In the genomic region with DNA sequence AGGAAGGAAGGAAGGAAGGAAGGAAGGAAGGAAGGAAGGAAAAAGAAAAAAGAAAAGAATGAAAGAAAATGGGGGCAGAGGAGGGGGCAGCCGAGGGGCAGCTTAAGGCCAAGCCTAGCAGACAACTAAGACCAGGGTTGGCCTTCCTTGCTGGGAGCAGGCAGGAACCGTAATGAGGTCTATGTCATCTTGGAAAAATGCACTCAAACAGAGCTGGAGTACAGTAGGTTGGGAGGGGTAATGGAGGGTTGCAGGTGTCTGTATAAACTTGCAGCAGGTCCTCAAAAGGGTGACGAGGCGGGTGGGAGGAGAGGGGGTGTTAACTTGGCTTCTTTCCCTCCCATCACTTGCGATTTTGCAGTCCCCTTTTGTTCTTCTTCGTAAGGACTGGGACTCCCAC, we compare ENCODE assay signal across 21 mouse cellular contexts. TPM values are rescaled to one million over a fixed set of nuclear protein-coding genes. Genes with fewer than 3 reads are reported as not detected.
A peak's percentile ranks its signal among the peaks of the same experiment; 100 is the strongest.
DNase-seq lines count a peak whose midpoint lies in the region; ATAC-seq and TF ChIP-seq lines count a peak whose summit lies in the region.
"Had no signal": no experiment of that assay in that cellular context is flagged by ENCODE, and none has a peak within 500 bp of the region (broad histone marks: within the 10 kb centered on the region; RNA-seq: fewer than 3 reads in every experiment).

No protein-coding gene starts in this region.

- no peaks in the 10 kb centered on the region for H3K4me1 ChIP-seq in intestine, embryonic 14.5 days (replicated peaks; ENCODE audit: control insufficient read depth, insufficient read depth, low read length)
- H3K4me1 ChIP-seq in intestine, postnatal 0 days (replicated peaks; ENCODE audit: control insufficient read depth, insufficient read depth, low read length) = no peaks in the 10 kb centered on the region
- H3K4me1 ChIP-seq in limb, embryonic 12.5 days (replicated peaks) = peaks cover 6% of the 10 kb centered on the region
- peaks cover 11% of the 10 kb centered on the region; the same call in 1 of the 2 replicates for H3K4me1 ChIP-seq in neural tube, embryonic 15.5 days
- H3K4me1 ChIP-seq: embryonic facial prominence, embryonic 12.5 days had no signal

- no peak for TF ChIP-seq CTCF in intestine, postnatal 0 days (IDR thresholded peaks at IDR 0.05; ENCODE audit: low read depth)

- 35% methylated on average over 6 of the region's 6 CpGs for WGBS in intestine, embryonic 14.5 days
- 61% methylated on average over 6 of the region's 6 CpGs for WGBS in intestine, postnatal 0 days
- WGBS in limb, embryonic 12.5 days = 23% methylated on average over 6 of the region's 6 CpGs
- WGBS in neural tube, embryonic 15.5 days = 42% methylated on average over 6 of the region's 6 CpGs

- H3K27ac ChIP-seq in intestine, embryonic 14.5 days (ENCODE audit: low read depth) = no peak overlapping the region
- no peak overlapping the region for H3K27ac ChIP-seq in intestine, postnatal 0 days (ENCODE audit: low read depth, low read length)
- no peak overlapping the region for H3K27ac ChIP-seq in limb, embryonic 12.5 days
- H3K27ac ChIP-seq in neural tube, embryonic 15.5 days (replicated peaks) = no peak overlapping the region
- H3K27ac ChIP-seq: embryonic facial prominence, embryonic 12.5 days; forebrain, embryonic 10.5 days; heart, embryonic 13.5 days; hindbrain, postnatal 0 days; macrophage; midbrain, embryonic 12.5 days had no signal

- no peak for ATAC-seq in intestine, embryonic 14.5 days (replicated peaks; ENCODE audit: low FRiP score, low TSS enrichment, low read depth)
- ATAC-seq in intestine, postnatal 0 days = no peak
- no peak for ATAC-seq in limb, embryonic 12.5 days (ENCODE audit: insufficient number of reproducible peaks, insufficient read depth, low FRiP score, low TSS enrichment, low read depth)
- no peak for ATAC-seq in neural tube, embryonic 15.5 days (ENCODE audit: low FRiP score)
- ATAC-seq: hindbrain, postnatal 0 days; Patski had no signal

- no peak overlapping the region for H3K4me2 ChIP-seq in intestine, embryonic 14.5 days (ENCODE audit: low read length)
- H3K4me2 ChIP-seq in intestine, postnatal 0 days (replicated peaks; ENCODE audit: low read depth) = no peak overlapping the region
- H3K4me2 ChIP-seq in limb, embryonic 12.5 days = peak overlapping the region; percentile 59; the same call in 1 of the 2 replicates
- no peak overlapping the region for H3K4me2 ChIP-seq in neural tube, embryonic 15.5 days
- H3K4me2 ChIP-seq: liver, embryonic 11.5 days had no signal

- H3K4me3 ChIP-seq in intestine, embryonic 14.5 days (ENCODE audit: low read depth, low read length) = no peak overlapping the region
- no peak overlapping the region for H3K4me3 ChIP-seq in intestine, postnatal 0 days (ENCODE audit: low read depth, low read length)
- H3K4me3 ChIP-seq in limb, embryonic 12.5 days (replicated peaks) = no peak overlapping the region
- H3K4me3 ChIP-seq in neural tube, embryonic 15.5 days (replicated peaks) = no peak overlapping the region
- H3K4me3 ChIP-seq: forebrain, embryonic 10.5 days; midbrain, embryonic 12.5 days; myocyte had no signal

- no peaks in the 10 kb centered on the region for H3K9me3 ChIP-seq in intestine, embryonic 14.5 days (ENCODE audit: control insufficient read depth, low read length)
- no peaks in the 10 kb centered on the region for H3K9me3 ChIP-seq in intestine, postnatal 0 days (ENCODE audit: control insufficient read depth)
- H3K9me3 ChIP-seq in limb, embryonic 12.5 days = no peaks in the 10 kb centered on the region
- H3K9me3 ChIP-seq in neural tube, embryonic 15.5 days (replicated peaks) = no peaks in the 10 kb centered on the region
- H3K9me3 ChIP-seq: embryonic facial prominence, embryonic 12.5 days; forebrain, embryonic 10.5 days; heart, embryonic 13.5 days; midbrain, embryonic 12.5 days had no signal

- peak; percentile 39 for DNase-seq in intestine, embryonic 14.5 days (ENCODE audit: low spot score)
- peak; percentile 9 for DNase-seq in retina, postnatal 1 day
- DNase-seq in retina, embryonic 14.5 days (ENCODE audit: low spot score) = no peak
- no peak for DNase-seq in spleen, postnatal 14 days (ENCODE audit: low spot score in 2 of 2)
- DNase-seq: cerebellum, adult 9-11 months; gastrocnemius, postnatal 36 days; kidney, adult 8-10 months; kidney, postnatal 36 days; layer of hippocampus, adult 9-11 months had no signal

- H3K9ac ChIP-seq in intestine, embryonic 14.5 days (ENCODE audit: low read length) = no peak overlapping the region
- H3K9ac ChIP-seq in intestine, postnatal 0 days (ENCODE audit: low read depth, low read length) = no peak overlapping the region
- no peak overlapping the region for H3K9ac ChIP-seq in limb, embryonic 12.5 days (replicated peaks)
- no peak overlapping the region for H3K9ac ChIP-seq in neural tube, embryonic 15.5 days (replicated peaks)
- H3K9ac ChIP-seq: embryonic facial prominence, embryonic 12.5 days; heart, embryonic 13.5 days; midbrain, embryonic 12.5 days had no signal

- peaks cover 55% of the 10 kb centered on the region for H3K27me3 ChIP-seq in intestine, embryonic 14.5 days (replicated peaks; ENCODE audit: control insufficient read depth, insufficient read depth, low read length)
- H3K27me3 ChIP-seq in intestine, postnatal 0 days (replicated peaks; ENCODE audit: control insufficient read depth, insufficient read depth, low read length) = peaks cover 27% of the 10 kb centered on the region
- H3K27me3 ChIP-seq in limb, embryonic 12.5 days = peaks cover 76% of the 10 kb centered on the region
- peaks cover 50% of the 10 kb centered on the region for H3K27me3 ChIP-seq in neural tube, embryonic 15.5 days (replicated peaks)

- no peaks in the 10 kb centered on the region for H3K36me3 ChIP-seq in intestine, embryonic 14.5 days (ENCODE audit: control insufficient read depth, insufficient read depth, low read length)
- no peaks in the 10 kb centered on the region for H3K36me3 ChIP-seq in intestine, postnatal 0 days (ENCODE audit: control insufficient read depth, insufficient read depth)
- no peaks in the 10 kb centered on the region for H3K36me3 ChIP-seq in limb, embryonic 12.5 days
- no peaks in the 10 kb centered on the region for H3K36me3 ChIP-seq in neural tube, embryonic 15.5 days
- H3K36me3 ChIP-seq: embryonic facial prominence, embryonic 12.5 days; forebrain, embryonic 10.5 days; heart, embryonic 13.5 days; midbrain, embryonic 12.5 days had no signal

RNA-seq across cellular contexts. Expression of a gene that starts 1.9 kb away (rescaled TPM):
- polyA plus RNA-seq in intestine, embryonic 14.5 days (2014; fragmentation: Nextera tagmentation; extraction: Ambion mirVana) = not detected in 2 replicates
- 0.27 and 0.33 TPM in 2 replicates for polyA plus RNA-seq in intestine, postnatal 0 days (2015; fragmentation: Nextera tagmentation; extraction: Ambion mirVana)
- 0.53 and 0.72 TPM in 2 replicates for polyA plus RNA-seq in limb, embryonic 12.5 days (2016; fragmentation: Nextera tagmentation; extraction: Ambion mirVana)
- 0.14 and 0.29 TPM in 2 replicates for polyA plus RNA-seq in neural tube, embryonic 15.5 days (2015; fragmentation: Nextera tagmentation; extraction: Ambion mirVana)
- polyA plus RNA-seq: liver, embryonic 11.5 days; macrophage; midbrain, embryonic 12.5 days; myocyte; Patski had no signal

Comparison
In these comparisons a context has a peak if more than half of its experiments do, and no peak if none do; other contexts are left out.
1. DNase-seq: peak in intestine, embryonic 14.5 days (single experiment) and retina, postnatal 1 day (single experiment); none in retina, embryonic 14.5 days (single experiment) and spleen, postnatal 14 days (0 of 2).